In the genomic region with DNA sequence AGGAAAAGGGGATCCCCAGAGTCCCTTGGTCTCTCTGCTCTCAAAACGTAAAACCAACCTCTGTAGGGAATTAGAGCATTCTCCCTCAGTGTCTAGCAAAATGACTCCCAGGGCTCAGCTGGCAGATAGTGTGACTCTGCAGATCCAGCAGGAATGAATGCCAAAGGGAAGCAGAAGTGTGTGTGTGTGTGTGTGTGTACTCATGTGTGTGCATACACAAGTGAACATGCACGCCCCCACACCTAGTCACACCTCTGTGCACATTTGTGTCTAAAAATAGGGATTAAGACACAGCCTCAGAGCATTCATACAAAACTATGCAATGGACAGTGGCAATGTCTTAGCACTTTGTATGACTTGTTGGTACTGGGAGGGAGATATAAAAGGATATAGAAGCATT, we compare ENCODE assay signal across 17 mouse cellular contexts. TPM values are rescaled to one million over a fixed set of nuclear protein-coding genes. Genes with fewer than 3 reads are reported as not detected.
"Had no signal": no experiment of that assay in that cellular context is flagged by ENCODE, and none has a peak within 500 bp of the region (broad histone marks: within the 10 kb centered on the region; RNA-seq: fewer than 3 reads in every experiment).

No protein-coding gene starts in this region.

- DNase-seq: retina, postnatal 1 day; right cerebral cortex, adult 18-20 months; right cerebral cortex, postnatal 14 days; right cerebral cortex, postnatal 25 days; right cerebral cortex, postnatal 4 days; spleen, adult 18-20 months; thymus, adult 18-20 months; thymus, adult 2 months; thymus, postnatal 14 days; thymus, postnatal 25 days; thymus, postnatal 36 days; thymus, postnatal 4 days had no signal

- H3K36me3 ChIP-seq: neural tube, embryonic 13.5 days; neural tube, embryonic 15.5 days; stomach, embryonic 15.5 days had no signal

- H3K9ac ChIP-seq: neural tube, embryonic 13.5 days; neural tube, embryonic 15.5 days; stomach, embryonic 15.5 days had no signal

- H3K9me3 ChIP-seq: neural tube, embryonic 13.5 days; neural tube, embryonic 15.5 days; stomach, embryonic 15.5 days had no signal

- H3K4me3 ChIP-seq: neural tube, embryonic 13.5 days; neural tube, embryonic 15.5 days; stomach, embryonic 15.5 days had no signal

- H3K27me3 ChIP-seq: neural tube, embryonic 13.5 days; neural tube, embryonic 15.5 days; stomach, embryonic 15.5 days had no signal

- H3K4me2 ChIP-seq: neural tube, embryonic 13.5 days; neural tube, embryonic 15.5 days; stomach, embryonic 15.5 days had no signal

- H3K27ac ChIP-seq: neural tube, embryonic 13.5 days; neural tube, embryonic 15.5 days; stomach, embryonic 15.5 days; stomach, postnatal 0 days had no signal

RNA-seq across cellular contexts. Expression of a gene that starts 2.0 kb away (rescaled TPM):
- total RNA-seq: neutrophil, adult 5-6 weeks had no signal
